Mouse (Mus musculus) midbrain, postnatal 0 days (tissue): Measurements from ENCODE around the gene Smad6. TPM values are rescaled to one million over a fixed set of nuclear protein-coding genes. Genes with fewer than 3 reads are reported as not detected.

Experiments used
- ATAC-seq: fragments of 200-750 bp; cut with Nextera tagmentation; 2 replicates; pipeline ENCODE4 v1.8.0; 2017; ENCODE audit warnings: moderate number of reproducible peaks, mild to moderate bottlenecking, moderate TSS enrichment, moderate library complexity; ENCODE audit not compliant: low FRiP score
- DNase-seq: peaks from one replicate; pipeline ENCODE4 v3.0.0-alpha.2; 2015; ENCODE audit warnings: low spot score
- H3K27ac ChIP-seq: fragments of 300-500 bp; sonication (generic); 2 replicates; pipeline ENCODE4 v1.5.1; 2014; ENCODE audit warnings: low read depth, mild to moderate bottlenecking, low read length, mixed read lengths
- H3K27me3 ChIP-seq: fragments of 300-500 bp; sonication (generic); 2 replicates; pipeline ENCODE4 v1.6.1; 2014; ENCODE audit warnings: low read length, control low read depth, mixed read lengths; ENCODE audit not compliant: insufficient read depth
- H3K36me3 ChIP-seq: fragments of 300-500 bp; sonication (generic); 2 replicates; pipeline ENCODE4 v1.6.1; 2014; ENCODE audit warnings: low read length, control low read depth, mixed read lengths; ENCODE audit not compliant: insufficient read depth
- H3K4me1 ChIP-seq: fragments of 300-500 bp; sonication (generic); 2 replicates; pipeline ENCODE4 v1.6.1; 2014; ENCODE audit warnings: mild to moderate bottlenecking, control low read depth, antibody characterized with exemption, low read length, mixed read lengths; ENCODE audit not compliant: insufficient read depth
- H3K4me2 ChIP-seq: fragments of 300-500 bp; sonication (generic); 2 replicates; pipeline ENCODE4 v1.6.1; 2014; ENCODE audit warnings: low read depth, mild to moderate bottlenecking, low read length, mixed read lengths; ENCODE audit not compliant: poor library complexity, severe bottlenecking
- H3K4me3 ChIP-seq: fragments of 300-500 bp; sonication (generic); 2 replicates; pipeline ENCODE4 v1.5.1; 2014; ENCODE audit warnings: low read depth, mild to moderate bottlenecking, low read length, moderate library complexity
- H3K9ac ChIP-seq: fragments of 300-500 bp; sonication (generic); replicated peaks from 2 replicates; pipeline ENCODE4 v1.6.1; 2014; ENCODE audit warnings: mild to moderate bottlenecking, low read length, moderate library complexity, mixed read lengths; ENCODE audit not compliant: poor library complexity, severe bottlenecking
- H3K9me3 ChIP-seq: fragments of 300-500 bp; sonication (generic); 2 replicates; pipeline ENCODE4 v1.6.1; 2016; ENCODE audit warnings: low read length, control low read depth
- CTCF ChIP-seq: IDR thresholded peaks from 2 replicates; pipeline ENCODE4 v1.5.1; 2016; ENCODE audit warnings: antibody characterized with exemption, mild to moderate bottlenecking
- WGBS: fragments of 180-500 bp; shearing (Covaris S2); extraction: QIAGEN DNeasy Blood & Tissue Kit; methylation state at CpG from one replicate; pipeline ENCODE4 v1.1.7; 2014; 5-methylcytosine and 5-hydroxymethylcytosine counted together
- polyA plus RNA-seq: library from polyadenylated mRNA; unstranded; fragments of >200 nt; fragmentation: Nextera tagmentation; extraction: Ambion mirVana; gene quantifications from 2 replicates; pipeline ENCODE4 v1.2.1, GENCODE M21; 2015
- total RNA-seq: library from RNA; depleted of rRNA; stranded (reverse); fragments of >200 nt; gene quantifications from 2 replicates; pipeline ENCODE4 v1.2.3, GENCODE M21; 2014; rRNA removed

The Smad6 gene
- total and polyA plus RNA-seq, 2 experiments from 2014 or later: 1.2 to 10.4 TPM

- Histone ChIP-seq H3K36me3 (no peaks in the 10 kb centered on the region), H3K9me3 (no peaks in the 10 kb centered on the region), H3K4me1 (no peaks in the 10 kb centered on the region), H3K27ac (no peak overlapping the region), H3K9ac (no peak overlapping the region), H3K27me3 (no peaks in the 10 kb centered on the region), H3K4me2 (no peak overlapping the region), H3K4me3 (no peak overlapping the region)
- peak; percentile 84 for DNase-seq
- WGBS: 17% methylated on average over 5 of the region's 5 CpGs
- TF ChIP-seq CTCF: peak; percentile 95
- ATAC-seq: no peak
Observed at GRCm38 (mm10) chr9:63909618-63910017, 112.2 kb downstream of the Smad6 start.

GRCm38 (mm10) chr9:63904543-63904942 is 117.3 kb downstream of the Smad6 start:
- peak; percentile 27; the same call in 1 of the 2 replicates for TF ChIP-seq CTCF
- Histone ChIP-seq H3K4me1 (no peaks in the 10 kb centered on the region), H3K27me3 (no peaks in the 10 kb centered on the region), H3K9me3 (no peaks in the 10 kb centered on the region), H3K36me3 (no peaks in the 10 kb centered on the region), H3K4me3 (no peak overlapping the region), H3K9ac (no peak overlapping the region), H3K27ac (no peak overlapping the region), H3K4me2 (no peak overlapping the region)
- ATAC-seq (no peak), DNase-seq (no peak)
- WGBS: 89% methylated on average over 2 of the region's 2 CpGs

Other genes starting within 250 kb of the Smad6 start
- not detected in 2 replicates for gene Lctl, start 95.1 kb upstream of the Smad6 start, total RNA-seq
- not detected in 2 replicates for gene Lctl, start 95.1 kb upstream of the Smad6 start, polyA plus RNA-seq
- gene Zwilch, start 151.0 kb upstream of the Smad6 start, total RNA-seq: 7.7 and 12.0 TPM in 2 replicates
- gene Zwilch, start 151.0 kb upstream of the Smad6 start, polyA plus RNA-seq: 2.0 and 2.5 TPM in 2 replicates
- gene Rpl4, start 151.3 kb upstream of the Smad6 start, total RNA-seq: 541 and 706 TPM in 2 replicates
- 597 and 607 TPM in 2 replicates for gene Rpl4, start 151.3 kb upstream of the Smad6 start, polyA plus RNA-seq
- 6.3 and 7.0 TPM in 2 replicates for gene Snapc5, start 157.2 kb upstream of the Smad6 start, total RNA-seq
- 24.4 and 25.9 TPM in 2 replicates for gene Snapc5, start 157.2 kb upstream of the Smad6 start, polyA plus RNA-seq
- 0.61 and 0.66 TPM in 2 replicates for gene Uchl4, start 213.1 kb upstream of the Smad6 start, total RNA-seq
- 1.2 and 2.4 TPM in 2 replicates for gene Uchl4, start 213.1 kb upstream of the Smad6 start, polyA plus RNA-seq
- 86.9 and 87.4 TPM in 2 replicates for gene Map2k1, start 231.6 kb upstream of the Smad6 start, total RNA-seq
- 70.6 and 74.6 TPM in 2 replicates for gene Map2k1, start 231.6 kb upstream of the Smad6 start, polyA plus RNA-seq